Mouse (Mus musculus) kidney, postnatal 10 days (tissue): ENCODE measurements around the gene Edem3.
"Not testable (repeated sequence)": the region's sequence is repeated elsewhere in the genome, so short reads cannot be mapped to it uniquely, and the experiment has no call there.

Experiments used
- DNase-seq: peaks from one replicate; pipeline ENCODE4 v3.0.0; 2021; ENCODE audit warnings: mixed read lengths

Gene Edem3

DNA sequence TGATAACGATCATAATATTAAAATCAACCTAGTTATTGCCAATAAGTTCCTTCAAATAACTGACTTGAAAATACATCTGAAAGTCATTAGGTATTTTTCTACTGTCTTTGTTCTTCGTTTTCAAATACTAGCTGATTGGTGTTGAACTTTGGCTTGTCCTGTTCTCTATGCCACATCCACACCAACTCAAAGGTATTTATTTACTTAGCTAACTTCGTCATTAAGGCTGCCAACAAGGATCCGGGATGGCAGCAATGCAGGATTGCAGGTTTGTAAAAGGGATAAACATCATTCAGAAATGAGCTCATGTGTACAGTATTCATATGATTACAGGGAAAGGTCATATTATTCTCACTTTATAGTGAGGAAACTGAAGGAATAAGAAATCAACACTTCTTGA, 2.2 kb upstream of the Edem3 start:
- DNase-seq = no peak

DNA sequence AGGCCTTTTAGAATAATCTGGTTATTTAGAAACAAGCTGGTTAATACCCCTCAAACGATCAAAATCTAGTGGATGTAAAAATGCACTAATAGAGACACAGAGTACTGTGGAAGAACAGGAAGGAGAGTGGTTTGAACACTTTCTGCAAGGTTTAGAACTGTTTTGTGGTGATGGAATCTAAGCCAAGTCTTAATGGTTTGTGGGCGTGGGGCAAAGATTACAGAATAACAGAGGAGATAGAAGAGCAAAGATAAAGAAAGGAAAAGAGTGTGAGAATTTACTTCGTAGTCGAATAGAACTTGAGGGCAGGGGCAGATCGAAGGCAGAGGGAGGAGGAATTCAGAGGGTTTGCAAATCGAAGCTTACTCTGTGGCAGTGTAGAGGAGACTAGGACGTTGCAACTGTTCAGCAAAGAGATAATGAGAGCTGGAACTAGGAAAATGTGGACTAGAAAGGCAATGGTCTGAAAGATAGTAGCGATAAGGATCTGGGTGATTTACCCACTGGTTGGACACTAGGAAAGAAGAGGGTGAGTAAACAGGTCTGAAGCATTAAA, 1.7 kb upstream of the Edem3 start:
- DNase-seq = no peak

DNA sequence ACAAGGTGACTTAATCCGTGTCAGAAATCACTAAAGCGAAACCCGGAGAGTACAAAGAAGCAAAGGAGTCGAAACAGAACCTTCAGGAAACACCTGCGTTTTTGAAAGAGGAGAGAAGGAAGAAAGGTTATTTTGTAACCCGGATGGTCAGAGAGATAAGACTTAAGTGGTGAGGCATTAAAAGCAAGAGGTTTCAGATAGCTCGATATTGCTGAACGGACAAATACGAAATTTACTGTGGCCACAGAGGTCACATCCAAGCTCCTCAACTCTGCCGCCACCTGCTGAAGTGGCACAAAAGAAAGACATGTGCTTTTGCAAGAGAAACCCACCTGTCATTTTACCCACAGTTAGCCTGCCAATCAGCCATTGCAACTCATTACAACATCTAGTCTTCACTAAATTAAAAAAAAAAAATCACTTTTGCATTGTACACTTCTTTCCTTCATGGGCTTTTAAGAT, 1.1 kb upstream of the Edem3 start:
- peak; percentile 24 for DNase-seq

DNA sequence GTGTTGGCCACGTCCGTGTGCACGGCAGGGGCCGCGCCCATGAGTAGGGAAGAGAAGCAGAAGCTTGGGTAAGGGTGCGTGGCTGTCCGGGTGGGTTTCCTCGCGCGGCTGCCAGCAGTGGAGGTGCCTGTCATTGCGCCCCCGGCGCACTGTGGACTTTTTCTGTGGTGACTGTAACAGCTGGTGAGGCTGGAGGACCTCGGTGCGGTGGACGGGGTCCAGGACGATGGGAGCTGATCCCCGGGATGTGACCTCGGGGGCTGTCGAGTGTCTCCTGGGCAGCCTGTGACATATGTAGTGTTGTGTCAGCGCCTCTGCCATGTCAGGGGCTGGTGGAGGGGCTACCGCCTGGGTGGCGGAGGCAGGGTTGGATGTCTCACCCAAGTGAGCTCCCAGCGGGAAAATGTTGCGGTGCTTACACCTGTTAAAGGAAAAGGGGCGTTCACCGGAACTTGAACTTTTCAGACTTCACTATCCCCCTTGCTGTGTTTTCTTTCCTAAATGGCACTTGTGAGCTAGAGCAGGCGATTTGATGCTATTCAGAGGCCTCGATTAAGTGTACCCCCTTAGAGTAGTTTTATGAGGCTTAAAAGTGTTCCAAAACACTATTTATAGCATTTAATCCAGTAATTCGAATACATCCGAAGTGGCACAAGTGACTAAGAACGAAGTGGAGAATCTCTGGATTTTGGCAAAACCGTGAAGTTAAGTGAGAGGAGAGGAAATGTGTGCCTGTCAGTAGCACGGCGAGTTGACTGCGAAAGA, 671 bp downstream of the Edem3 start:
- no peak for DNase-seq

DNA sequence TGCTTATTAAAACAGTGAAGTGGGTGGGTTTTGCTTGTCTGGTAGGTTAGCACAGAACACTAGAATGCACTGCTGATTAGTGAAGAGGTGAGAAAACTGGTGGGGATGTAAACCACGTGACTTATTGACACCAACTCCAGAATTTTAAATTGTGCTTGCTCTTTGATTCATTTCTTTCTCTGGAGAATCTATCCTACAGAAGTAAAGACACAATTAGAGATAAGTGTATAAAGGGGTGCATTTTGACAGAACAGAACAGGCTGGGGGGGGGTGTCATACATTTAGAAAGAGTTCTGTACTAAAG, 1.2 kb downstream of the Edem3 start:
- no peak for DNase-seq

DNA sequence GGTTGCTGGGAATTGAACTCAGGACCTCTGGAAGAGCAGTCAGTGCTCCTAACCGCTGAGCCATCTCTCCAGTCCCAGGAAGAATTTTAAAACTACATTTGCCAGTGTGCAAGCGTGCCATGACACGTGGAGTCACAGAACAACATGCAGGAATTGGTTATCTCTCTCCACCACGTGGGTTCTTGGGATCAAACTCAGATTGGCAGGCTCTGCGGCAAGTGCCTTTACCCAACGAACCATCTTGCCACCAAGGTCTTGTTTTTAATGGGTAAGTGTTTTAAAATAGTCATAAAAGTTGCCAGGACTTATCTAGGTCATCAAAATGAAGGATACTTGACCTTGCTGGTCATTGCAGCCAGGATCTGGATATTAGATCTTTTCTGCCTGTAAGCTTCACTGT, 3.1 kb downstream of the Edem3 start:
- no peak for DNase-seq

DNA sequence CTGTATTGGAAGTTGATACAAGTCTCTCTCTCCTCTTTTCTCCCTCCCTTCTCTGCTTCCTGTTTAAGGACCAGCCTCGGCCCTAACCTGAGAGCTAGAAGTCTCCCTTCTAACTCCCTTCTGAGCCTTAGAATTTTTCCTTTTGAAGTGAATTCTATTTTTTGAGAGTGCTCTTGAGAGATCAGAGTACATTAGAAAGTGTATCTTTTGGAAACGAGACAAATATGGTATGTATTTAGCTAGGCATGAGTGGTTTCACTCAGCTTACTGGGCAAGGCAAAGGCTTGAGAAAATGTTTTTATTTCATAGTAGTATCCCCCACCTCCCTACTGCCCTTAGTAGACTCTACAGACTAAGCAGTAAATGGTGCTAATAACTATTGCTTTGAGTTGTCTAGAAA, 3.8 kb downstream of the Edem3 start:
- DNase-seq = no peak

DNA sequence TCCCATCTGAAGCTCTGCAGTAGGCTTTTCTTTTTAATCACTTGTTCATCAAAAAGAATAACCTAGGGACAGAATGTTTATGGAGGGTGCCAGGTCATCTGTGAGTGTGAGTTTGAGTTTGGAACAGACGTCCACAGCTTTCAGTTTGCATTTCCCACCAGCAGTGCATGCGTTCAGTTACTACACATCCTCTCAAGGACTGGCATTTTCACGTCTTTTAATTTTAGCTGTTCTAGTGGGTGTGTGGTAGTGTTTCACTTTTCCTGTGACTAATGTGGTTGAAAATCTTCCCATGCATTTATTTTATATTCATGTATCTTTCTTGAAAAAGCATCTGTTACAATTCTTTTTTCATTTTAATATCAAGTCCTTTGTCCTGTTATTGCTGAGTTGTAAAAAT, 9.1 kb downstream of the Edem3 start:
- no peak for DNase-seq

DNA sequence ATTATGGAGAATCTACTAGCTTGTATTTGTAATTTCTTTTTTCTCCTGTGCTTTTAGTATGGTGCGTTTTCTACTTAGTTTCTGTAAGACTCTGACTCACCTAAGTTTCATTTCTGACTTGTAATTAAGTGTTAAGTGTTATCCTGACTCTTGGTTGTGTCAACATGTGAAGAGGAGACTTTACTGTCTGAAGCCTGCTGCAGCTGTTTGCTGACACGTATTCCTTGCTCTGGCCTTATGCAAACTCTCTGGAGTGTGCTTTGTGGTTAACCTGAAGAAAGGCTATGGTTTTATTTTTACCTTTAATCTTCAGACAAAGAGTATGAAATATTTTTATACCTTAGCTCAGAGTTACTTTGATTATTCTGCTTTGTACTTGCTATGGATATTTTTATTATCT, 11.0 kb downstream of the Edem3 start:
- no peak for DNase-seq

DNA sequence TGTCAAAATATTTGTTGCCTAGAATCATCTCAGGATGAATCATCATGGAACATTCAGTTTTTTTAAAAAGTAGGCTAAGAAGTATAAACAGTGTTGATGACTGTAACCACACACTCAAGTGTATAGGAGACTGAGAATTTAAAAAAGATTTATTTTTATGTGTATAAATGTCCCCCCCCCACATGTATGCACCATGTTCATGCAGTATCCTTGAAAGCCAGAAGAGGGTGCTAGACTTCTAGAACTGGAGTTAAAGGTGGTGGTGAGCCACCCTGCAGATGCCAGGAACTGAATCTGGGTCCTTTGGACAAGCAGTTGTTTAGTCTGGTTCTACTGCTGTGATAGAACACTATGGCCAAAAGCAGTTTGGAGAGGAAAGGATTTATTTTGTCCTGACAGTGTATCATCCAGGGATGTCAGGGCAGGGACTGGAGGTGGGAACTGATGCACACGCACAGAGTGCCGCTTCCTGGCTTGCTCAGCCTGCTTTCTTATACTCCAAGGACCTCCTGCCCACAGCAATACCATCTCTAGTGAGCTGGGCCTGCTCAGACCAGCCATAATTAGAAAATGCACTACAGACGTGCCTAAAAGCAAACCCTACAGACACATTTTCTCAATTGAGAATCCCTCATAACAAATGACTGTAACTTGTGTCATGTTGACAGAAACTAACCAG, 11.9 kb downstream of the Edem3 start:
- DNase-seq = no peak

DNA sequence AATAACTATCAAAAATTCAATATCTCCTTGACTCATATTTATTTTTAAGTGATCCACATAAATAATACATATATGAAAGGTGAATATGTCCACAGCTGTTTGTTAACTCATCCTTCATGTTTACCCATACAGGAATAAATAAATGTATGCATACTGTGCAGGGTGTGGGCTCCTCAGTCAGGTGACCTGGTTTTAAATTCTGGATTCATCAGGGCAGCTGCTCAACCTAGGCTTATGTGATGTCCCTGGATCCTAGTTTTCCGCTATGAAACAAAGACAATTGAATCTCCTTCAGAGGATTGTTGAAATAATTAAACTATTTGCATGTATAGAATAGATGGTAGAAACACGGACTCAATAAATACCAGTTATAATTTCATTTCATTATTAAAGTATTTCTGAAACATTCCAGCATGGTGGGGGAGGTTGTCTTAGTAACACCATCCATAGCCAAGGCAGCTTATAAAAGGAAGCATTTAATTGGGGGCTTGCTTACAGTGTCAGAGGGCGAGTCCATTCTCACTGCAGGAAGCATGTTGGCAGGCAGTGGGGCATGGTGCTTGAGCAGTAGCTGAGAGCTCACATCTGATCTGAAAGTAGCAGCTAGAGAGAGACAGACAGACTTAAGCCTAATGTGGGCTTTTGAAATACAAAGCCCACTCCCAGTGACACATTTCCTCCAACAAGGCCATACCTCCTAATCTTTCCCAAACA, 14.2 kb downstream of the Edem3 start:
- no peak for DNase-seq

DNA sequence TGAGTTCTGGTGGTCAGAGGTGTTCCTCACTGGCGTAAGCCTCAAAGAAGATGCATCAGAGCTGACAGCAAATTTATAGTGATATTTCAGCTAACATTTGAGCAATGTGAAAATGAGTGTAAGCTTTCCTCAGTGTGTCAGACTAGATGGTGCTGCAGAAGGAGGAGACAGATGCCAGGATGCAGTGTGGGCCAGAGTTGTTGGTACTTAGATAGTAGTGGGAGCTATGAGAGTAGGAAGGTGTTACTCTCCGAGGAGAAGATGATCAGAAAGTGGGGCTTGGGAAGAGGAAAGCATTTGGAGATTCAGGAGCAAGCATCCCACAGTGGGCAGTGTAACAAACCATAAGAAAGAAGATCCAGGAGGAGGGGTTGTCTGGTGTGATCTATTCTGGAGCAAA, 22.4 kb downstream of the Edem3 start:
- DNase-seq = no peak

DNA sequence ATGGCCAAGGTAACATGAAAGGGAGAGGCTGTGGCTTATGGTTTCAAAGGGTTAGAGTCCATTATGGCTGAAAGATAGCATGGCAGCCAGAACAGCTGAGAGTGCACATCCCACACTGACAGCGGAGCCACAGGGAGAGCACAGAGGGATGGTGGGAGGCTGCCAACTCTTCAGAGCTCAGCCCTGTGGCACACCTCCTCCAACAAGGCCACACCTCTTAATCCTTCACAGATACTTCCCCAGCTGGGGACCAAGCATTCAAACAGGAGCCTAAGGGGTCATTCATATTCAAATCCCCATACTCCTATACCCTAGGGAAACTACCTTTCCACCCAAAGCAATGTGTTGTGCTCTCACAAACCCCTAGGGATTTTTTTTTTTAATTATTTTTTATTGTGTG, 23.4 kb downstream of the Edem3 start:
- DNase-seq = no peak

DNA sequence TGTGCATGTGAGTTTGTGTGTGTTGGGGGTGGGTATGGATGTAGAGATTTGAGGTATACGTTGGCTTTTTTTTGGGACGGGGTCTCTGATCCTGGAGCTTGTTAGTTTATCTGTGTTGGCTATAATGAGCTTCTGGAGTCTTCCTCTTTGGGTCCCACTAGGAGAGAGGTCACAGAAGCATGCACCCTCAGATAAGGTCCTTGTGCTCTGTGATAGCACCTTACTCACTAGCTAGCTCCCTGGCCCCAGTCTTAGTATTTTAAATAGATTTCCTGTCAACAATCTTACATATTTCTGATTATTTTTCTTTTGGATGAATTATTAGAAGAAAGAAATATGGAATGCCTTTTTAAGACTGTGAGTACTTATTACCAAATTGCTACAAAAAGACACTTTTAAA, 24.1 kb downstream of the Edem3 start:
- no peak for DNase-seq

DNA sequence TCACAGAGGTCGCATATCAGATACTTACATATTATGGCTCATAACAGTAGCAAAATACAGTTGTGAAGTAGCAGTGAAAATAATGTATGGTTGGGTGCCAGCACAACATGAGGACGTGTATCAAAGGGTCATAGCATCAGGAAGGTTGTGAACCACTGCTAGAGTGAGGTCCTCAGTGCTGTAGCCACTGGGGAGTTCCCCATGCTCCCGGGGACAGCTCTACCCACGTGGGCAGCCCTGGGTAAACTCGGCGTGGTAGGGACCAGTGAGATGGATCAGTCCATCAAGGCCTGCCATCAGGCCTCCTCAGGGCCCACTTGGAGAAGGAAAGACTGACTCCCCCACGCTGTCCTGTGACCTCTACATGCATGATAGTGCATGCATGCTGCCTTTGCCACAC, 26.3 kb downstream of the Edem3 start:
- DNase-seq = no peak

DNA sequence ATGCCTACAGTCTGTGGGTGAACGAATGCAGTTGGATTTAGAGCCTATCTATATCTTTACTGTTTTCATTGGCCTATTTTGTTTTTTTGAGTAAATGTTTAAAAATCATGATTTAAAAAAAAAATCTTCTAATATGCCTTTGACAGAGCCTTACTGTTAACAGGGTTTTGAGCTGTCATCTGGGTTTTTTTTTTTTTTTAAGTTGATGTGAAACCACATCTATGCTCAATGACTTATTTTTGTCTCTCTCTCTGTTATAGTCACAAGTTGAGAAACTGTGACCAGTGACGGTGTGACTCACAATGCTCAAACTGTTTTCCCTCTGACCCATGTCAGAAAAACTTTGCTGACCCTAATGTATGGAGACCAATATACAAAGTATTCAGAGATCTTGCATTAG, 28.2 kb downstream of the Edem3 start:
- DNase-seq = no peak

DNA sequence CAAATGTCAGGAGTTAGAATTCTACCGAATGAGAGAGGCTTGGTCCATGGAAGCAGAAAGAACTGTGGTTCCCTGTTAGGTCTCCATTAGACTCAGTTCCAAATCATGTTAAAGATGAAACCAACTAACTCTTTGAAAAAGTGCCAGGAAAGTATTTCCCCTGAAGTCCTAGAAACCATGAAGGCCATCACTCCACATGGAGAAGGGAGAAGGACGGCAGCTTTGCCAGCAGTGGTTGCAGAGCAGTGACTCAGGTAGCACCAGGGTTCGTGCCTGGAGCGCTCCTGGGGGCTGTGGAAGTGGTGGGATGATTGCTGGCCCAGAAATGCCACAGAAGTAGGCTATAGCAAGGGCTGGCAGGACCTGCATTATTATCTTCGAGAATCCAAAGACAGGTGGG, 31.2 kb downstream of the Edem3 start:
- no peak for DNase-seq

DNA sequence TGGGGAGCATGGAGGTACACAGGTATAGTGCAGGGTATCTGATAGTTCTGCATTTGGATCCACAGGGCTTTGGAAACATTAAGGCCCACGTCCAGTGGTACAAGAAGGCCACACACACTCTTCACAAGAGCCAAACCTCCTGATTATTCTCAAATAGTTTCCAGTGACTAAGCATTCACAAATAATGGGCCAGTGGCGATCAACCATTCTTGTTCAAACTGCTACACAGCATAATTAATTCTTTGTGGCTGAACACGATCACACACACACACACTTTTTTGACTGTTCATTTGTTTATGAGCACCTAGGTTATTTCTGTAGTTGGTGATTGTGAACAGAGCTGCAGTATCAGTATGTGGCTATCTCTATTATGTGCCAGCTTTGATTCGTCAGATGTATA, 34.0 kb downstream of the Edem3 start:
- no peak for DNase-seq

DNA sequence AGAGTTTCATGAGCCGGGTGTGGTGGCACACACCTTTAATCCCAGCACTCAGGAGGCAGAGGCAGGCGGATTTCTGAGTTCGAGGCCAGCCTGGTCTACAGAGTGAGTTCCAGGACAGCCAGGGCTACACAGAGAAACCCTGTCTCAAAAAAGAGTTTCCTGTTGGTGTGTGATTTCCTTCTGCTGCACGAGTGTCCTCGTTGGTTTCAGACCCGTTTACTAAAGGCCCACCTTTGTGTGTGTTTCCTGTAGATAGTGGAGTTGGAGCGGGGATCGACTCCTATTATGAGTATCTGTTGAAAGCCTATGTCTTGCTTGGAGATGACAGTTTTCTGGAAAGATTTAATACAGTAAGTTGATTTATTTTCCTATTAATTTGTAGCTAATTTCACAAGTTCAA, 36.9 kb downstream of the Edem3 start:
- not testable (repeated sequence) for DNase-seq

DNA sequence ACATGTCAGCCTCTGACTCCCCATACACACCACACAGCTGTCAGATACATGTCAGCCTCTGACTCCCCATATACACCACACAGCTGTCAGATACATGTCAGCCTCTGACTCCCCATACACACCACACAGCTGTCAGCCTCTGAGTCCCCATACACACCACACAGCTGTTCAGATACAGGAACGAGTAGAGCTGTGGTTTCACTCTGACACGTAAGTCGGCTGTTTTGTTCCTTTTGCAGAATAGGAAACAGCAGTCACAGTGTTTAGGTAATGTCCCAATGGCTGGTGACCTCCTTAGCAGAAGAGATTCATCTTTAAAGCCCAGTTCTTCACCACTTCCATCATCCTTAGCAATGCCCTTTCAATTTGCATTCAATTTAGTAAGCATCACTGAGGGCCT, 47.6 kb downstream of the Edem3 start:
- DNase-seq = not testable (repeated sequence)

DNA sequence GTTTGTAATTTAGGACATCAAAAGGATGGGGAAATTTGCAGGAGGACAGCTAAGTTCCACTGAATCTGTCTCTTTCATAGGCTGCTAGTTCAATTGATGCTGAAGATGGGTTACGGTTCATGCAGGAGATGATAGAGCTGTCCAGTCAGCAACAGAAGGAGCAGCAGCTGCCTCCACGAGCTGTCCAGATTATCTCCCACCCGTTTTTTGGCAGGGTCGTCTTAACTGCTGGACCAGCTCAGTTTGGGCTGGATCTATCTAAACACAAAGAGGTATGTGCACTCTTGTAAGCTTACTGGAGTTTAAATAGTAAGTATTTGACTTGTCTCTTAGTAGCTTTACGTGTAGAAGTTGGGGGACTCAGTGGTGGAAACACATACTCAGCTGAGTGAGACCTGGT, 52.1 kb downstream of the Edem3 start:
- DNase-seq = no peak

DNA sequence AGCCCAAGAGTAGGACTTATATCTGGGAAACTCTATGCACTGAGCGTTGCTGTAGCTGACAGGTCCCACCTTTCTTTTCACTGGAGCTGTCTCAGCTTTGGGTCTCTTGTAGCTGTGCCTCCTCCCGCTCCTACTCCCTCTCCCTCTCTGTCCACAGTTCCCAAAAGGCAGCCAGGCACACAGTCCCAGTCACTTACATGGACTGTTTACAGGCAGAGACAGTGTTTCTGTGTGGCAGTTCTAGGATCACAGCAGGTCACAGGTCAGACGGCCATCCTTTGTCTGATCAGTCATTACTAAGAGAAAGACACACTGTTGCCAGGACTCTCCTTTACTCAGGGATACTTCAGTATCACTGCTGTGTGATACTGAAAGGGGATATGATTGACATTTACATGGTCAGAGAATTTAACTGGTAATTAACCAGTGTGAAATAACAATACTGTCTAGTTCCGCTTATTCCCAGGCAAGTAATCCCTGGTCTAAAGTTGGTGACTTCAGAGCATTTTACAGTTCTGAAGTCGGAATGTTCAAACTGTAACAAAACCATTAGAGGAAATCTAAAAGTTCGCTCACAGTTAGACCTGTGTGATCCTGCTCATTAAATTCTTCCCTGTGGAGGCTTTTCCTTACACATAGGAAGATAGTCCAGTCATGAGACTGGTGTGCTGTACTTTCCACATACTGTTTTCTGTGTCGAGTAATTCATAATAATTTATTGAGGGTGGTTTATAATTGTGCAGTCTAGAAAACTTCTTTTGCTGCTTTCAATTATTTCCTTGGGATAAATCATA, 55.7 kb downstream of the Edem3 start:
- DNase-seq = no peak

DNA sequence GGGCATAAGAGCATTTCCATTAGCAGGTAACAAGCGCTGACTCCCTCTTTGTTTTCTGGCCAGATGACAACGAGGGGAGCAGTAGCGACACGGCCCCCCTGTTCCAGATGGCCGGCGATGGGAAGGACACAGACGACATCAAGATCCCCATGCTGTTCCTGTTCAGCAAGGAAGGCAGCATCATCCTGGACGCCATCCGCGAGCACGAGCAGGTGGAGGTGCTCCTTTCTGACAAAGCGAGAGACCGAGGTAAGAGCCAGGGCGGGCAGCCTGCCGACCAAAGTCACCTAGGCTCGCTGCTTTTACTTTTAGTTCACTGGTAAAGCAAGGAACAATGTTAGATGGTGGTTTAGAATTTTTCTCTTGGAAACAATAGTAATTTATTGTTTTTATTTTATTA, 56.3 kb downstream of the Edem3 start:
- no peak for DNase-seq
